Mouse (Mus musculus) spleen, adult 2 months (tissue): ENCODE results near the gene Gse1. TPM values are rescaled to one million over a fixed set of nuclear protein-coding genes. Genes with fewer than 3 reads are reported as not detected.

ENCODE experiments used
- DNase-seq, 2 experiments: peaks; one replicate each; pipeline versions ENCODE4 v3.0.0 to v3.0.0-alpha.2; 2012 to 2021; ENCODE audit warnings: low spot score in 2 of 2, low read depth in 1 of 2
- H3K27ac ChIP-seq: fragments of 200-500 bp; 2 replicates; pipeline ENCODE4 v1.5.1; 2012; ENCODE audit warnings: low read length, inconsistent platforms; ENCODE audit not compliant: insufficient read depth
- H3K27me3 ChIP-seq: fragments of 200-500 bp; 2 replicates; pipeline ENCODE4 v1.6.1; 2012; ENCODE audit warnings: mild to moderate bottlenecking, moderate library complexity, low read length, inconsistent platforms; ENCODE audit not compliant: control insufficient read depth, insufficient read depth
- H3K36me3 ChIP-seq: fragments of 200-500 bp; 2 replicates; pipeline ENCODE4 v1.6.1; 2012; ENCODE audit warnings: mild to moderate bottlenecking, low read length, inconsistent platforms; ENCODE audit not compliant: control insufficient read depth, insufficient read depth
- H3K4me1 ChIP-seq: fragments of 200-500 bp; 2 replicates; pipeline ENCODE4 v1.6.1; 2011; ENCODE audit warnings: inconsistent platforms; ENCODE audit not compliant: control insufficient read depth, insufficient read depth, insufficient read length
- H3K4me3 ChIP-seq: fragments of 200-500 bp; 2 replicates; pipeline ENCODE4 v1.5.1; 2011; ENCODE audit warnings: mild to moderate bottlenecking, inconsistent platforms; ENCODE audit not compliant: insufficient read depth, insufficient read length; ENCODE audit errors: extremely low read depth
- CTCF ChIP-seq: fragments of 200-500 bp; IDR thresholded peaks from 2 replicates; pipeline ENCODE4 v1.5.1; 2011; ENCODE audit warnings: mild to moderate bottlenecking, inconsistent platforms; ENCODE audit not compliant: insufficient read depth, insufficient read length, insufficient replicate concordance; ENCODE audit errors: extremely low read depth
- POLR2A ChIP-seq: fragments of 200-500 bp; IDR thresholded peaks from 2 replicates; pipeline ENCODE4 v1.6.1; 2011; ENCODE audit warnings: low read depth, low read length, inconsistent platforms
- WGBS: fragments of 180-500 bp; shearing (Covaris S2); methylation state at CpG from one replicate; pipeline ENCODE4 v1.1.7; 2018; 5-methylcytosine and 5-hydroxymethylcytosine counted together
- polyA plus RNA-seq: library from polyadenylated mRNA; depleted of rRNA; stranded (reverse); fragments of >200 nt; gene quantifications from 2 replicates; pipeline ENCODE4 v1.2.3, GENCODE M21; 2012

Gse1 gene
- polyA plus RNA-seq, 1 experiment = 39.2 TPM

DNA sequence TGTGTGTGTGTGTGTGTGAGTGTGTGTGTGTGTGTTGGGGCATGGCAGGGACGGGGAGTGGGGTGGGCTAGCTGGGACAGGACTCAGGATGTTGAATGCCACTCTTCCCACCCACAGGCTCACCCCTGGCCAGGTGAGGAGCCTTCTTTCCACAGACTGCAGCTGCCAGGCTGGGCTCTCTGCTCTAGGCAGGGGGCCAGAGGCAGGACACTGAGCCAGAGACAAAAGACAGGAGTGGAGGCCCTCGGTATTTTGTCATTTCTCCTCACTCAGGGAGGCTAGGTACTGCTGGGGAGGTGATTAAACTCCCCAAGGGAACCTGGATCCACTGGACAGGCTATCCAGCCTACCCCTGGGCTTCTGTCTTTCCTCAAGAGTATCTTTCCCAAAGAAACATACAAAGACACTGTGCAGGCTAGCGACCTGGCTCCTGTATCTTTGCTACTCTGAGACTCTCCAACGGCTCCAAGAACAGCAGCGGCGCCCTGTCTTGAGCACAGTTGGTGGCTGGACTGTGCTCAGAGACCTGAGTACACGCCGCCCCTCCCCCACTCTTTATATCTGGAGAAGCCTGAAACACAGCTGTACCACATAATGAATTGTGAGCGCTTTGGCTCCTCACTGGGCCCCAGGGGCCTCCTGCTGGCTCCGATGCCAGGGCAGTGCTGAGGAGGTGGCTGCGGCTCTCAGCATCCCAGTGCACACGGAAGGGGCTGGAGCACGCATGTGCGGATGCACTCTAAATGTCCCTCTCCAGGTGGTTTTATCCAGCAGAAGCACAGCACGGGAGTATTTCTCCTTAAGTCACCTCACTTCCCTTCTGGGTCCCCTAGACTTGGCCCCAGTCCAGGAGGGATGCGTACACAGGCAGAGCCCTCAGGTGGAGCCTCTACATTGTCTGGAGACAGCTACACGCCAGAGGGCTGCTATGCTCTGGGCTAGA lies 43.1 kb upstream of the Gse1 start:
- 70% methylated on average over 17 of the region's 17 CpGs for WGBS

DNA sequence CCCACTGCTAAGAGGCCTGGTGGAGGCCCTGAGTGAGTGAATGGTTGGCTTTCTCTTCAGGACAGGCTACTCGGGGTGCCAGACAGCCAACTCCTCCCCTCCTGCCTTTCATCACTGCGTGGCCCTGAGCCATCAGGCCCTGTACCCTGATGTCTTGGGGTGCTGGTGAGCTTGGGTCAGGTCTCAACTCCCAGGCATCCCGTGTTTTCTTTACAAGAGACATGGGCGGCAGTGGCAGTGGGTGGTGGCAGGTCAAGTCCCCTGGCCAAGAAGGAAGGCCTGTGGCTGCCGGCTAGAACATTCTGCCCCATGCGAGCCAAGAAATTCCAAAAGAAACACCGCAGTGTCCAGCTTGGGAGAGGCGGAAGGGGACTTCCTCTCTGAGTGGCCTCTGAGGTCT lies 41.8 kb upstream of the Gse1 start:
- no peak for DNase-seq
- 79% methylated on average over 8 of the region's 8 CpGs for WGBS
- H3K27me3 ChIP-seq = no peaks in the 10 kb centered on the region
- no peak overlapping the region for H3K27ac ChIP-seq
- no peaks in the 10 kb centered on the region; the same call in 1 of the 2 replicates for H3K4me1 ChIP-seq
- no peaks in the 10 kb centered on the region for H3K36me3 ChIP-seq
- H3K4me3 ChIP-seq = no peak overlapping the region
- TF ChIP-seq CTCF (no peak), POLR2A (no peak)

More for the DNA sequence above, 43.1 kb upstream of the Gse1 start:
- Histone ChIP-seq H3K4me1 (no peaks in the 10 kb centered on the region), H3K4me3 (no peak overlapping the region), H3K27ac (no peak overlapping the region), H3K36me3 (no peaks in the 10 kb centered on the region), H3K27me3 (no peaks in the 10 kb centered on the region)
- no peak for TF ChIP-seq CTCF
- no peak for TF ChIP-seq POLR2A
- no peak for DNase-seq

DNA sequence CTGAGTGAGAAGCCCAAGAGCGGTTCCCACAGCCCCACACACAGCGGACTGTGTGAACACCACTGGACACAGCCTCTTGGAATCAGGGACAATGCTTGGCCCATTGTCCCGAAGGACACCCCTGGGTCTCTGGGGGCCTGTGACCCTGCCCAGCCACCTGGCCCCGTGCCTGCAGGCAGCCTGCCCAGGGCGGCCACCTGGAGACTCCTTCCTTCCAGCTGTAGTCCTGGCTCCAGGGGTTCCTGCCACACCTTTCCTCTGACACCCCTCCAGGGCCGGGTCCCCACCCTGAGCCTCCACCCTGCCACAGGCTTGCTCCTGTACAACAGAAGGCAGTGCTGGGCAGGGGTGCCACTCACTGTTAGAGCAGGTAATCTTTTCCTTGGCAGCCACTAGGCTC lies 39.7 kb upstream of the Gse1 start:
- Histone ChIP-seq H3K27me3 (no peaks in the 10 kb centered on the region), H3K4me1 (no peaks in the 10 kb centered on the region; the same call in 1 of the 2 replicates), H3K4me3 (no peak overlapping the region), H3K36me3 (no peaks in the 10 kb centered on the region), H3K27ac (no peak overlapping the region)
- WGBS = 81% methylated on average over 6 of the region's 6 CpGs
- no peak for TF ChIP-seq CTCF
- TF ChIP-seq POLR2A = no peak
- DNase-seq = no peak

DNA sequence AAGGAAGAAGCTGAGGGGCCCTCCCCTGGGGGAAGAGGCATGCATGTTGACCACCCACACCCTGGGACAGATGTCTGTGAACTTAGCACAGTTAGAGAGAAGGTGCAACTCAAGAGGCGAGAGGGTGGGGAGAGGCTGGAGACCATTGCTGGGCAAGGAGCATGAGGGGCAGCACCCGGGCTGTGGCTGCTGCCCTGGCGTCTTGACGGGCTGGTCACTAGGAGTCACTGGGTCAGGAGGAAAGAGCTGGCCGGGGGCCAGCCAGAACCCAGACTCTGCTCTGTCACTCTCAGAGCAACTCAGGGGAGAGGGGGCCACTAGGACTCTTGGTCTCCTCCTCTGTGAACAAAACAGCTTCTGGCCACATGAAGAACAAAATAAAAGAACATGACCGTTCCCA lies 38.8 kb upstream of the Gse1 start:
- TF ChIP-seq CTCF = no peak
- TF ChIP-seq POLR2A = no peak
- 74% methylated on average over 6 of the region's 6 CpGs for WGBS
- Histone ChIP-seq H3K4me3 (no peak overlapping the region), H3K27ac (no peak overlapping the region), H3K4me1 (no peaks in the 10 kb centered on the region; the same call in 1 of the 2 replicates), H3K27me3 (no peaks in the 10 kb centered on the region), H3K36me3 (no peaks in the 10 kb centered on the region)
- no peak for DNase-seq

DNA sequence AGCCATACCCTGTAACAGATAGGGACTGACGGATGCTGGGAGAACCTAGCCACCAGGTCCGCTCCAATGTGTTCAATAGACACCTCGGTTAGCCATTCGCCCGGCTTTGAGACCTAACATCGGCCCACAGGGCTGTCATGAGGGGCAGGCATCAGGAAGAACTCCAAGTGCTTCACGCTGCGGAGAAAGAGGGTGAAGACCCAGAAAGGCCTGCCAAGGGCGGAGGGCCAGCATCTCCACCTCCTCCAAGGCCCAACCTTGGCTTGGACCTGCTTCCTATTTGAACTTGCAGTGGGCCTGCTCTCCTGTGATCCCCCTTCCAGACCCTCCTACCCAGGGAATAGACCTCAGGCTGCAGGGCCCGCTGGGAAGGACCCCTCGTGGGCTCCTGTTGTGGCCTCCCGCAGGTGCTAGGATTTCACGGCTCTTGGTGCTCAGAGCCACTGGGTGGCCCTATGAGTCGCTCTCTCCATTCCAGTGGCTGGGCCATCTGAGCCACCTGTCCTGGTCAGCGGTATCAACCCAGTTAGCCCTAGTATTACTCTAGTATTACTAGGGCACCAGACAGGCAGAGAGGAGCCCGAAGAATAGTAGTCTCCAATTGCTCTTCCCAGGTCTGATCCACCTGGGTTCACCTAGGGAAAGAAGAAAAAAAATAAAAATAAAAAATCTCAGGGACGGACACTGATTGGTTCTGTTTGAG lies 38.0 kb upstream of the Gse1 start:
- no peaks in the 10 kb centered on the region for H3K36me3 ChIP-seq
- no peaks in the 10 kb centered on the region for H3K27me3 ChIP-seq
- H3K4me1 ChIP-seq = no peaks in the 10 kb centered on the region; the same call in 1 of the 2 replicates
- H3K4me3 ChIP-seq = no peak overlapping the region
- TF ChIP-seq POLR2A (no peak), CTCF (no peak)
- DNase-seq = no peak
- WGBS = 92% methylated on average over 17 of the region's 17 CpGs
- no peak overlapping the region for H3K27ac ChIP-seq

DNA sequence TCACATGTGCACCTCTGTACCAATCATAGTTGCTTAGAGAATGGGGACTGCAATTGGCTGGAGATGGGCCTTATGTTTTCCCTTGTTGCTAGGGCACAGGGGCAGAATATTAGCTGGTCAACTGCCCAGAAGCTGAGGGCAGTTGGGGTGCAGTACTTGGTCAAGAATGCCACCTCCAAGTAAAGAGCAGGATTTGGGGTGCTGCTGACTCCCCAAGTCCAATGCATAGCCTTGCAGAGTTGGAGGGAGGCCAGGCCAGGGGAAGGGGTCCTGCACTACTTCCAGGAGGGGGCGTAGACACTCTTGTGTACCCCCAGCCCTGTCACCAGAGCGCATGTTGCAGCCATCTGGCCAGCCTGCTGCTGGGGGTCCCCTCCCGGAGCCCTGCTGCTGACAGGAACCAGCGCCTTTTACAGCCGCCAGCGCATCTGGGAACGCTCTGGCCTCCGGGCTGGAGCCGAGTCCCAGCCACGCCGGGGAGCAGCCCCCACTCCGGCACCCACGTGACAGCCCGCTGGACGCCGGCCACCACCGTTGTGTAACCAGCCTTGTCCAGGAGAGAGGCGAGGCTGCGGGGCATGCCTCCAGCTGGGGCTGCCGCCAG lies 37.3 kb upstream of the Gse1 start:
- 68% methylated on average over 20 of the region's 20 CpGs for whole genome bisulfite sequencing
- H3K4me3 ChIP-seq = no peak overlapping the region
- H3K4me1 ChIP-seq = no peaks in the 10 kb centered on the region; the same call in 1 of the 2 replicates
- H3K36me3 ChIP-seq = no peaks in the 10 kb centered on the region
- no peak for TF ChIP-seq POLR2A
- TF ChIP-seq CTCF = no peak
- H3K27ac ChIP-seq = peak overlapping the region; percentile 19; the same call in 1 of the 2 replicates
- peak in 1 of 2 experiments; percentile 15 for DNase-seq
- H3K27me3 ChIP-seq = no peaks in the 10 kb centered on the region
